Mouse (Mus musculus): ENCODE results near the gene Rgs14.

Rgs14 gene

GRCm38 (mm10) chr13:55403935-55404852 is 34.7 kb downstream of the Rgs14 start:
- DNase-seq (ENCODE audit: low spot score in 2 of 2), result peak; percentile 56 to 66

GRCm38 (mm10) chr13:55404853-55405782 is 35.6 kb downstream of the Rgs14 start:
- DNase-seq (ENCODE audit: low spot score in 2 of 2), result peak; percentile 84 to 87

GRCm38 (mm10) chr13:55405783-55406390 is 36.4 kb downstream of the Rgs14 start:
- DNase-seq (ENCODE audit: low spot score in 2 of 2), result peak in 1 of 2 experiments; percentile 32

GRCm38 (mm10) chr13:55407341-55407740 is 37.8 kb downstream of the Rgs14 start:
- no peak for DNase-seq (ENCODE audit: low spot score in 2 of 2)

- no peak for DNase-seq (ENCODE audit: low spot score in 2 of 2)
Observed at GRCm38 (mm10) chr13:55408546-55409120, 39.1 kb downstream of the Rgs14 start.

GRCm38 (mm10) chr13:55411826-55412225 is 42.3 kb downstream of the Rgs14 start:
- DNase-seq (ENCODE audit: low spot score in 2 of 2), result no peak

- no peak for DNase-seq (ENCODE audit: low spot score in 2 of 2)
Observed at GRCm38 (mm10) chr13:55412643-55413307, 43.2 kb downstream of the Rgs14 start.

- no peak for DNase-seq (ENCODE audit: low spot score in 2 of 2)
Observed at GRCm38 (mm10) chr13:55413333-55413732, 43.8 kb downstream of the Rgs14 start.

- DNase-seq (ENCODE audit: low spot score in 2 of 2), result peak; percentile 87 to 89
Observed at GRCm38 (mm10) chr13:55414743-55415380, 45.3 kb downstream of the Rgs14 start, which contains the start of gene Pfn3. Gene Pfn3, minus strand, starts transcription at chr13:55415232.

- peak; percentile 88 to 95 for DNase-seq (ENCODE audit: low spot score in 2 of 2)
Observed at GRCm38 (mm10) chr13:55418004-55418403, 48.5 kb downstream of the Rgs14 start.

- DNase-seq (ENCODE audit: low spot score in 2 of 2), result no peak
Observed at GRCm38 (mm10) chr13:55419142-55419541, 49.6 kb downstream of the Rgs14 start.

- DNase-seq (ENCODE audit: low spot score in 2 of 2), result no peak
Observed at GRCm38 (mm10) chr13:55420018-55420932, 50.7 kb downstream of the Rgs14 start.

GRCm38 (mm10) chr13:55420933-55421800 is 51.6 kb downstream of the Rgs14 start:
- peak; percentile 66 to 68 for DNase-seq (ENCODE audit: low spot score in 2 of 2)

- DNase-seq (ENCODE audit: low spot score in 2 of 2), result no peak
Observed at GRCm38 (mm10) chr13:55426613-55427012, 57.1 kb downstream of the Rgs14 start, which contains the start of gene F12. Gene F12, minus strand, starts transcription at chr13:55426793.

- no peak for DNase-seq (ENCODE audit: low spot score in 2 of 2)
Observed at GRCm38 (mm10) chr13:55429226-55429888, 59.8 kb downstream of the Rgs14 start.

- no peak for DNase-seq (ENCODE audit: low spot score in 2 of 2)
Observed at GRCm38 (mm10) chr13:55430566-55430965, 61.0 kb downstream of the Rgs14 start.

- DNase-seq (ENCODE audit: low spot score in 2 of 2), result no peak
Observed at GRCm38 (mm10) chr13:55431889-55432685, 62.6 kb downstream of the Rgs14 start.
